Comparison of ENCODE assay signal across 17 mouse cellular contexts in the genomic region with DNA sequence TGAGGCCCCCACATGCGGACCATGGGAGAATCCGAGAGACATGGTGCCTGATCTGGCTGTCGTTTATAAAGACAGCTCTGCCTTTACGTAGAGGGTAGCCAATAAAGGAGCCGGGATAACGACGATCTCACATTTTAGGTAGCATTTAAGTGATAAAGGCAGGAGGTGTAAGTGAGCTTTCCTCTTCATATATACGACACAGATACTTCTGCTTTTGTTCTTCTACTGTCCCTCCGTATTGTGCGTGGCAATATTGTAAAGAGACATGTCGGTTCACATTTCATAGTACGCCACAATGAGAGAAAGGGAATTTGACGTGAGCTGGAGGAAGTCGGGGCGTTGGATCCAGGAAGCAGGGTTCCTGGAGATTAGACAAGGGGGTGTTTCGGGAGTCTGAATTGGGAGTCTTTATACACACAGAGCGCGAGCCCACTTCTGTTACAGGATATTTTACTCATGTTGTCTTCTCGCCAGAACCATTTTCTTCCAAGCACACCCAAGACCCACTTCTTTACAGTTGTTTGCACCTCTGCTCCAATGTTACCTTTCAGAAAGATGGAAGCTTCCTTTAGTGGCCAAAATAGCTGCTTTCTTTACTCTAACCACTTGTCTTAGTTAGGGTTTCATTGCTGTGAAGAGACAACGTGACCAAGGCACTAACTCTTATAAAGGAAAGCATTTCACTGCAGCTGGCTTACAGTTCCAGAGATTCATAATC. TPM values are rescaled to one million over a fixed set of nuclear protein-coding genes. Genes with fewer than 3 reads are reported as not detected.
DNase-seq lines count a peak whose midpoint lies in the region; ATAC-seq and TF ChIP-seq lines count a peak whose summit lies in the region.
"Had no signal": no experiment of that assay in that cellular context is flagged by ENCODE, and none has a peak within 500 bp of the region (broad histone marks: within the 10 kb centered on the region; RNA-seq: fewer than 3 reads in every experiment).

No protein-coding gene starts in this region.

- H3K4me3 ChIP-seq in lung, adult 2 months (replicated peaks; ENCODE audit: extremely low read depth, low read depth, low read length), result no peak overlapping the region
- H3K4me3 ChIP-seq in liver, embryonic 12.5 days, result no peak overlapping the region
- H3K4me3 ChIP-seq: forebrain, embryonic 15.5 days; hindbrain, embryonic 13.5 days; kidney, embryonic 15.5 days; midbrain, embryonic 13.5 days; myocyte; neural tube, embryonic 15.5 days had no signal

- no peak for TF ChIP-seq CTCF in lung, adult 2 months (IDR thresholded peaks at IDR 0.05; ENCODE audit: insufficient read depth, low read length)

- no peaks in the 10 kb centered on the region for H3K36me3 ChIP-seq in liver, embryonic 12.5 days
- H3K36me3 ChIP-seq: forebrain, embryonic 15.5 days; hindbrain, embryonic 13.5 days; kidney, embryonic 15.5 days; midbrain, embryonic 13.5 days; neural tube, embryonic 15.5 days had no signal

- no peak overlapping the region for H3K27ac ChIP-seq in liver, embryonic 12.5 days
- H3K27ac ChIP-seq: forebrain, embryonic 15.5 days; hindbrain, embryonic 13.5 days; kidney, embryonic 15.5 days; midbrain, embryonic 13.5 days; neural tube, embryonic 15.5 days had no signal

- no peak for TF ChIP-seq POLR2A in lung, adult 2 months (IDR thresholded peaks at IDR 0.05; ENCODE audit: borderline replicate concordance, extremely low read depth, low read depth, low read length)

- H3K9me3 ChIP-seq in liver, embryonic 12.5 days (replicated peaks), result no peaks in the 10 kb centered on the region
- H3K9me3 ChIP-seq: forebrain, embryonic 15.5 days; hindbrain, embryonic 13.5 days; kidney, embryonic 15.5 days; midbrain, embryonic 13.5 days; neural tube, embryonic 15.5 days had no signal

- DNase-seq in heart, adult 11 months, result peak; percentile 73
- DNase-seq in heart, adult 9 months (ENCODE audit: low spot score in 2 of 2), result no peak
- peak; percentile 7 for DNase-seq in lung, postnatal 36 days
- DNase-seq in lung, adult 2 months, result no peak
- no peak for DNase-seq in testis, postnatal 14 days (ENCODE audit: low spot score)
- DNase-seq in kidney, postnatal 10 days, result no peak
- DNase-seq: adrenal gland, postnatal 10 days; cerebellum, adult 11 months; lung, postnatal 14 days had no signal

- peak overlapping the region; percentile 45 for H3K4me2 ChIP-seq in liver, embryonic 12.5 days
- H3K4me2 ChIP-seq: forebrain, embryonic 15.5 days; hindbrain, embryonic 13.5 days; kidney, embryonic 15.5 days; midbrain, embryonic 13.5 days; neural tube, embryonic 15.5 days had no signal

- no peaks in the 10 kb centered on the region for H3K27me3 ChIP-seq in liver, embryonic 12.5 days (replicated peaks)
- H3K27me3 ChIP-seq: forebrain, embryonic 15.5 days; hindbrain, embryonic 13.5 days; kidney, embryonic 15.5 days; midbrain, embryonic 13.5 days; neural tube, embryonic 15.5 days had no signal

- WGBS in lung, adult 2 months, result 52% methylated on average over 20 of the region's 20 CpGs
- 33% methylated on average over 20 of the region's 20 CpGs for whole genome bisulfite sequencing in liver, embryonic 12.5 days (ENCODE audit: insufficient replicate concordance)

- no peak for ATAC-seq in liver, embryonic 12.5 days
- ATAC-seq in megakaryocyte-erythroid progenitor cell, adult 5-6 weeks (replicated peaks; ENCODE audit: low FRiP score, low TSS enrichment, poor library complexity, severe bottlenecking), result peak; percentile 63
- ATAC-seq: forebrain, embryonic 15.5 days; midbrain, embryonic 13.5 days had no signal

- H3K9ac ChIP-seq in liver, embryonic 12.5 days, result no peak overlapping the region
- H3K9ac ChIP-seq: forebrain, embryonic 15.5 days; hindbrain, embryonic 13.5 days; kidney, embryonic 15.5 days; midbrain, embryonic 13.5 days; neural tube, embryonic 15.5 days had no signal

- no peaks in the 10 kb centered on the region for H3K4me1 ChIP-seq in lung, adult 2 months (ENCODE audit: control insufficient read depth, insufficient read depth, low read length)
- H3K4me1 ChIP-seq in liver, embryonic 12.5 days, result peaks cover 11% of the 10 kb centered on the region
- H3K4me1 ChIP-seq: forebrain, embryonic 15.5 days; hindbrain, embryonic 13.5 days; kidney, embryonic 15.5 days; midbrain, embryonic 13.5 days; neural tube, embryonic 15.5 days had no signal

RNA-seq across cellular contexts. Expression of gene Scyl2, which starts 9.3 kb away (rescaled TPM):
- polyA plus RNA-seq in lung, adult 2 months (2012; rRNA removed), result 10.6 and 16.0 TPM in 2 replicates
- 6.2 and 7.4 TPM in 2 replicates for polyA plus RNA-seq in liver, embryonic 12.5 days (2016; fragmentation: Nextera tagmentation; extraction: Ambion mirVana)
- 34.0 and 50.8 TPM in 2 replicates for total RNA-seq in megakaryocyte-erythroid progenitor cell, adult 5-6 weeks (2014; fragmentation: Nextera tagmentation)
- total RNA-seq in megakaryocyte-erythroid progenitor cell, adult 5-6 weeks (2017), result 45.7 and 52.7 TPM in 2 replicates

RNA-seq across cellular contexts. Expression of gene Actr6, which starts 36.7 kb away (rescaled TPM):
- 0.71 and 1.7 TPM in 2 replicates for polyA plus RNA-seq in lung, adult 2 months (2012; rRNA removed)
- polyA plus RNA-seq in liver, embryonic 12.5 days (2016; fragmentation: Nextera tagmentation; extraction: Ambion mirVana), result 19.1 and 21.5 TPM in 2 replicates
- 21.0 and 21.7 TPM in 2 replicates for total RNA-seq in megakaryocyte-erythroid progenitor cell, adult 5-6 weeks (2014; fragmentation: Nextera tagmentation)
- total RNA-seq in megakaryocyte-erythroid progenitor cell, adult 5-6 weeks (2017), result 10.4 and 22.4 TPM in 2 replicates

RNA-seq across cellular contexts. Expression of gene Uhrf1bp1l, which starts 49.4 kb away (rescaled TPM):
- 20.5 and 27.3 TPM in 2 replicates for polyA plus RNA-seq in lung, adult 2 months (2012; rRNA removed)
- 14.5 and 14.8 TPM in 2 replicates for polyA plus RNA-seq in liver, embryonic 12.5 days (2016; fragmentation: Nextera tagmentation; extraction: Ambion mirVana)
- total RNA-seq in megakaryocyte-erythroid progenitor cell, adult 5-6 weeks (2014; fragmentation: Nextera tagmentation), result 30.8 and 43.8 TPM in 2 replicates
- 23.7 and 44.3 TPM in 2 replicates for total RNA-seq in megakaryocyte-erythroid progenitor cell, adult 5-6 weeks (2017)

Comparison
In these comparisons a context has a peak if more than half of its experiments do, and no peak if none do; other contexts are left out.
1. DNase-seq: peak in heart, adult 11 months (single experiment) and lung, postnatal 36 days (single experiment); none in heart, adult 9 months (0 of 2), lung, adult 2 months (single experiment), testis, postnatal 14 days (single experiment) and kidney, postnatal 10 days (single experiment).